Mouse (Mus musculus) heart, postnatal 25 days (tissue): ENCODE measurements around the gene Adamtsl5. TPM values are rescaled to one million over a fixed set of nuclear protein-coding genes. Genes with fewer than 3 reads are reported as not detected.
"Not testable (repeated sequence)": the region's sequence is repeated elsewhere in the genome, so short reads cannot be mapped to it uniquely, and the experiment has no call there.

Experiments used
- DNase-seq: peaks from one replicate; pipeline ENCODE4 v3.0.0; 2022; ENCODE audit warnings: low spot score
- intact Hi-C: fragments of 180-260 bp; cut with DNase I; formaldehyde crosslinking; loops from one replicate; pipeline ENCODE4 v1.15.1; 2025
- total RNA-seq, 2 experiments: library from RNA; stranded (reverse); gene quantifications; 2 replicates each; pipeline ENCODE4 v1.2.3; 2021

The Adamtsl5 gene
- total RNA-seq, 2 experiments from 2014 or later: 68.4 to 71.7 TPM

DNA sequence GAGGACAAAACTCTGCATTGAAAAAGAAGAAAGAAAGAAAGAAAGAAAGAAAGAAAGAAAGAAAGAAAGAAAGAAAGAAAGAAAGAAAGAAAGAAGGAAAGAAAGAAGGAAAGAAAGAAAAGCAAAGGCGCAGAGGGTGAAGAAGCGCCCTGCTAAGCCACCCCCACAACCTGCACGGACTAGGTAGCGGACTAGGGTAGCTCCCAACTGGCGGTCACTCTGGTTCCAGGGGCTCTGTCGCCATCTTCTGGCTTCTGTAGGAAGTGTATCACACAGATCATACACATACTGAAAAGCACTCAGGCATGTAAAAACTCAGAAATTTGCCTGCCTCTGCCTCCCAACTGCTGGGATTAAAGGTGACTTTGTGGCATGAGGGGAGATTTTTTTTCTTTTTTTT lies 25.9 kb upstream of the Adamtsl5 start:
- no peak for DNase-seq
- intact Hi-C loops: loop anchor here (1.0 to 10.0 kb wide), 3 partner anchors 33 to 199 kb away; partner anchors contain the start of genes 1600002K03Rik, Apc2 and Efna2

DNA sequence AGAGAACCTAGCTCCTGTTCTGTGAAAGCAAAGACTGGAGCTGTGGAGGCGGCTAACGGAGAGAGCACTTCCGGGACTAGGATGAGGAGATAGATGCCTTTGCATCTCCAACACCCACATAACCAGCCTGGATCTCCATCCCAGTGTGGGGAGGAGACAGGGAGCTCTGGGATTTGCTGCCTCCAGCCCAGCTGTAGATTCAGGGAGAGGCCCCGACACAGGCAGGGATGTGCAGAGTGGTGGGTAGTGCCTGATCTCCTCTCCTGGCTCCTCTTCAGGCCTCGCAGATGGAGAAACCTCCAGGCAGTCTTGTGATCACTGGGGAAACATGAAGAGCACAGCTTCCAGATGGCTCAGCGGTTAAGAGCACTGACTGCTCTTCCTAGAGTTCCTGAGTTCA lies 24.5 kb upstream of the Adamtsl5 start:
- intact Hi-C loops: loop anchor here (1.0 to 10.0 kb wide), 2 partner anchors 20 to 198 kb away; partner anchors contain the start of genes 1600002K03Rik and Efna2
- DNase-seq: no peak

DNA sequence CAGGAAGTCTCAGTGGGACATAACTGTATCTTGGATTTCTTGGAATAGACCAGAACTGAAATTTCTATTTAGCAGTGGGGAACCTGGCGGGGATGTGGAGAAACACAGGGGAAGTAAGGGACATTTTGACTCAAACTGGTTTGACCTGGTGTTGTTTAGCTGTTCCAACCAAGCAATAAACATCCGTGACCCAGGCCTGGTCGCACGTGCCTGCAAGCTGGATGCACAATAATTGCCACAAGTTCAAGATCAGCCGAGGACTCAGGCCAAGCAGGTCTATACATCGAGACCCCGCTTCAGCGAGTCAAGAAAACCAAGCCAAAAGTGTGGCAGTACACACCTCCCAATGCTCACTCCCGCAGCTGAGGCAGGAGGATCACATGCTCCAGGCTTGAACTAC lies 23.8 kb upstream of the Adamtsl5 start:
- intact Hi-C loops: loop anchor here (10.0 kb wide), 1 partner anchor 197 kb away; the partner anchor contains the start of genes 1600002K03Rik and Efna2
- no peak for DNase-seq

DNA sequence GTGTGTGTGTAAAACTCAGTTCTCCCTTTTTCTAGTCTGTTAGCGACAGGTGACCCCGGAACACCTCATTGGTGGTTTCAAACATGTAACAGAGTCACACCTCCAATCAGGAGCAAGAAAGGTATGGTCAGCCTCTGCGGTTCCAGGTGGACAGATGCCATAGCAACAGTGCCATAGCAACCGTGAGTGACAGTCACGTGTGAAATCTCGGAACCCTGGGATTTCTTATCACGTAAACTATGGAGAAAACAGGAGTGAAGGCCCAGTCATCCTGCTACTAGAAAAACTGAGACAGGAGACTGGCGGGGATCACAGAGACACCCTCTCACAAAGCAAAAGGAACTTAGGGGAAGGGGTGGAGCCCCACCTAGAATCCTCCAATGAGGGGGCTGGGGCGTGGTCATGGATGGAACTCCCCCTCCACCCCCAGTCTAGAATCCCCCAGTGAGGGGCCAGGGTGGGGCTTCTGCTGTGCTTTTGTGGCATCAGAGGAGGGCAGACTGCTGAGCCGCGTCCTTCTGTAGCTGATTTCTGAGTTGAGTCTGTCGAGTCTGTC lies 23.3 kb upstream of the Adamtsl5 start:
- intact Hi-C loops: loop anchor here (10.0 kb wide), 1 partner anchor 197 kb away; the partner anchor contains the start of genes 1600002K03Rik and Efna2

DNA sequence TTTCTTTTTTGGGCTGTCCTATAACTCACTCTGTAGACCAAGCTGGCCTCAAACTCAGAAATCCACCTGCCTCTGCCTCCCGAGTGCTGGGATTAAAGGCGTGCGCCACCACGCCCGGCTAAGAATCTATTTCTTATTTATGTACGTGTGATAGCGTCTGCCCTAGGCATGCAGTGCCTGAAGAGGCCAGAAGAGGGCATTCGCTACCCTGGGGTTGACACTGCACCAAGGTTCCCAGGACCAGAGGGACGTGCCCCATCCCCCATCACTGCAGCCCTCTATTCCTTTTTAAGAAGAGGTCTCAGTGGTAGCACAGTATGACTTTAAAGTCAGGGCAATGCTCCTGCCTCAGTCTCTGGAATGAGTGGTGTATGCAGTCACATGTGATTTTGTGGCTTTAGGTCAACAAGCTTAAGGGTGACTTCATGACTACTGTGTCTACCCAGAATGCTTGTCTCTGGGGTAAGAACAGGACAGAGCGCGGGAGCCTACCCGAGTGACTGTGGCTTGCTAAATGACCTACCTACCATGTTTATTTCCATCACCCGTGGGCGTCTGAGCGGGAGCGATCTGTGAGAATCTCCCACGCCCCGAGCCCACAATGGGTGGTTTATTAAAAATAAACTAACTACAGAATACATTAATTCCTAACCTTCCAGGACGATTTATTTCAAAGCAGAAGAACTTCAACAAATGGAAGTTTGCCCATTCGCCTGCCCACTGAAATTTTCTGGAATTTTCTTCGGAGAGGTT lies 22.0 kb upstream of the Adamtsl5 start:
- intact Hi-C loops: loop anchor here (10.0 kb wide), 1 partner anchor 195 kb away; the partner anchor contains the start of genes 1600002K03Rik and Efna2
- no peak for DNase-seq

More for the DNA sequence above, 23.3 kb upstream of the Adamtsl5 start:
- DNase-seq: no peak

DNA sequence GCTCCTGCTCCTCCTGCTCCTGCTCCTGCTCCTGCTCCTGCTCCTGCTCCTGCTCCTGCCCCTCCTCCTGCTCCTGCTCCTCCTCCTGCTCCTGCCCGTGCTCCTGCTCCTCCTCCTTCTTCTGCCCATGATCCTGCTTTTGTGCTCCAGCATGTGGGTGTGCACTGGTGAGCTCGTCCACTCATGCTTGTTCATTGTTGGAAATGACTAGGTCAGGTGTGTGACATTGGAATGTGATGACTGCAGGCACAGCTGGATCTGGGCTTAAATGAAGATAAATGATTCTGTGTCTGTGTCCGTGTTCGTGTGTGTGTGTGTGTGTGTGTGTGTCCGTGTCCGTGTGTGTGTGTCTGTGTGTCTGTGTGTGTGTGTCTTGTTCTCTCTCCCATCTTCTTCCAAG lies 20.2 kb upstream of the Adamtsl5 start:
- intact Hi-C loops: no loop called here
- DNase-seq: no peak

DNA sequence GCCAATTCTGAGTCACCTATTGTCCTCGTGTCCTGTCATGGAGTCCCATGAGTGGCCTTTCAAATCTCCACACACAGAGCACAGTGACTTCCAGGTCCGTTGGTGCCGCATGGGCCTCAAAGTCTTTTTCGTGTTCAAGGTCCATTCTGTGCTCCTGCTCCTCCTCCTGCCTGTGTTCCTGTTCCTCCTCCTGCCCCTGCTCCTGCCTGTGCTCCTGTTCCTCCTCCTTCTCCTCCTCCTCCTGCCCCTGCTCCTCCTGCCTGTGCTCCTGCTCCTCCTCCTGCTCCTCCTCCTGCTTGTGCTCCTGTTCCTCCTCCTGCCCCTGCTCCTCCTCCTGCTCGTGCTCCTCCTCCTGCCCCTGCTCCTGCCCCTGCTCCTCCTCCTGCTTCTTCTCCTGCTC lies 19.7 kb upstream of the Adamtsl5 start:
- intact Hi-C loops: no loop called here
- DNase-seq: no peak

DNA sequence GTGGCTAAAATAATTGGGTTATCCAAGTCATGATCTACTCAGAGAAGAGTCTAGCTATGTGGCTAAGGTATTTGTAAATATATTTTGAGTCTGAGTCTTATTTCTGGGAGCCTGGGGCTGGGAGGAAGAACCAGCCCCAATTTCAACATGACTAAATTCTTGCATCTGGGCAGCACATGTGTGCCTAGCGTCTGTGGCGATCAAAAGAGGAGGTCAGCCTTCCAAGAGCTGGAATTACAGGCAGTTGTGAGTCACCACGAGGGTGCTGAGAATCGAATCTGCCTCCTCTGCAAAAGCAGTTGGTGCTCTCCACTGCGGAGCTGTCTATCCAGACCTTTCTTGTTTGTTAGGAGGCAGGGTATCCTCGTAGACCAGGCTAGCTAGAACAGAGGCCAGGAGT lies 17.5 kb upstream of the Adamtsl5 start:
- DNase-seq: no peak
- intact Hi-C loops: no loop called here

DNA sequence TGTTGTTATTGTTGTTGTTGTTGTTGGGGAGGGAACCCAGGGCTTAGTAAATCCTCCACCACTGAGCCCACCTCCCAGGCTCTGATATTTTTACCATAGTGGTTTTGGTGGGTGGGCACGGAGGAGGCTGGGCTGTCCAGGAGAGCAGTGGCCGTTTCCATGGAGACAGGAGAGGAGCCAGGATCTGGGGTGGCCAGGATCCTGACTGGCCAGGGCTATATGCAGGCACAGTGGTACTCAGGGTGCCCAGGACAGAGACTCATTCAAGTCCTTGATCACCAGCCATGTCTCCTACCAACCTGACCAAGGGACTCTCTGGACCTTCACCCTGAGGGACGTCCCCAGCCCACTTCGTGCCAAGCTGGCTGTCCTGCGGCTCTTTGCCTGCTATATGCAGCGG lies 15.5 kb upstream of the Adamtsl5 start:
- intact Hi-C loops: no loop called here
- no peak for DNase-seq

DNA sequence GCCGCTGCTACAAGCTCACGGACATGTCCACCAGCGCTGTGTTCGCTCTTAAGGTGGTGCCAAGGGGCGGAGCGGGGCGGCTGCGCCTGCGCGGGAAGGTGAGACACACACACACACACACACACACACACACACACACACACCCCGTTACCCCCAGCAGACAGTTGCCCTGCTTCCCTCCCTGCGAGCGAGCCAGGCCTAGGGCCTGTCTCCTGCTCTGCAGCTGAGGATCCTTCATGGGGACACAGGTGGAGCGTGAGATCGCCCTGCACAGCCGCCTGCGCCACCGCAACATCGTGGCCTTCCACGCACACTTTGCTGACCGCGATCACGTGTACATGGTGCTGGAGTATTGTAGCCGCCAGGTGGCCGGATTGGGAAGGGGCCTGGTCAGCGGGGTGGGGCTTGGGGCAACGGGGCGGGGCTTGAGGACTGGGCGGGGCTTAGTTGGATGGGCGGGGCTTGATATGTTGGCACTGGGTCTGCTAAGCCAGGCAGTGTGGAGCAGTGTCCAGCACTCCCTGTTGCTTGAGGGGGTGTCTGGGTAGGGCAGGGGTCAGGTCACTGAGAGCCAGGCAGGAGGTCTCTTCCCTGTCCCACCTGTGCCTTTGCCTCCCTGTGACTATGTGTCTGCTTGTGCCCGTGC lies 9.9 kb upstream of the Adamtsl5 start:
- no peak for DNase-seq
- intact Hi-C loops: no loop called here

DNA sequence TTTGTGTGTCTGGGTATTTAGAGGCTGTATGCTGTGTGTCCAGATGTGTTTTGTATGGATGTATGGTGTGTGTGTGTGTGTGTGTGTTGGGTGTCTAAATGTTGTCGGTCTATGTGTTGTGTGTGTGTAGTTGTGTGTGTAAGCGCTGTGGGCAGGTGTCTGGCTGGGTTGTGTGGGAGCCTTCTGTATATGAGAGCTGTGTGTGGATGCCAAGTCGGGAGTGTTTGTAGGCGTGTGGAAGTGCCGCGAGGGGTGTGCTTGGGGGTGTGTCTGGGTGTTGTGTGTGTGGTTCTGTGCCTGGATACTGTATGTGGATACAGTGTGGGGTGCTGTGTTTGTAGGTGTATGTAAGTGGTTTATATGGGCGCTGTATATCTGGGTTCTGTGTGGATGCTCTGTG lies 9.1 kb upstream of the Adamtsl5 start:
- DNase-seq: no peak
- intact Hi-C loops: no loop called here

DNA sequence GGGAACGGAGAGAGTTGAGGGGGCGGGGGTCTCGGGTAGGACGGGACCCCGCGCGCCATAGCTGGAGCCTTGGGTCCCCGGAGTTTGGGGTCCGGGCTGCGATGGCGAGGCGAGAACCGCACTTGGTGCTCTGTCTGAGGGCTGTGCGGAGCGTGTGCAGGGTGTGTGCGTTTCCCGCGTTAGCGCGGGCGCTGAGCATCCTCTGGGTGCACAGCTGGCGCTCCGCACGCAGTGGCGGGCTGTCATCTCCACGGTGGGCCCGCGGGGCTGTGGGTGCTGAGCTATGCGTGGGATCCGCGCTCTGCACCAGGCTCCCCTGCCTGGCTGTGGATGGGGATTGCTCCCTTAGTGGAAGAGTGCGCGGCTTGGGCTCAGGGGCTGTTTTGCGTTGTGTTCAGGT lies 8.5 kb upstream of the Adamtsl5 start:
- no peak for DNase-seq
- intact Hi-C loops: no loop called here

DNA sequence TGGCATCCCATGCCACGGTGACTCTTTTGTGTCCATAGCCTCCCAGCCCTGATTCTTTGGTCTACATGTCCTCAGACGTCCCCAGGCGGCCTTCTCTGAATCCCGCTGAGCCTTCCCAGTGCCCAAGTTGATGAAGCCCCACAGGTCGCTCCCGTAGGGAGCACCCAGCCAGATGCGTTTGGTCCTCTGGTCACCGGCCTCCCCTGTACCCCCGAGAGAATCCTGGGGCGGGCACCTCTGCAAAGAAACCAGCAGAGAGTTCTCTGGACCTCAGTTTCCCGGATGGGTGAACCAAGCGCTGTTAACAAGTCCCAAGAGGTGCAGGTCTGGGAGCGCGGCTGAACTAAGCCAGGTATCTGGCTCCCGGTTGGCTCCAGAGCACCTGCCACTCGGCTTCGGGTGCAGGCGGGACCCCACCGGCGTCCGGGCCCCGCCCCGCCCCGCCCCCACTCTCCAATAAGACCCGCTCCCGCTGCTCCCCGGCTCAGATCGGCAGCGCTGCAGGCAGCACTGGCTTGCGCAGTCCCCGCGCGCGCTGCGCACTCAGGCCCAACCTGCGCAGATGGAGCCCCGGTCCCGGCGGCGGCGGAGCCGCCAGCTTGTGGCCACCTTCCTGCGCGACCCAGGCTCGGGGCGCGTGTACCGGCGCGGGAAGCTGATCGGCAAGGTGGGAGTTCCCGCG lies 7.9 kb upstream of the Adamtsl5 start, which contains the start of gene Plk5:
TSS of gene Plk5 (plus strand) at position 459 of the 682 bp plus-strand sequence.
- DNase-seq: no peak
- intact Hi-C loops: no loop called here

DNA sequence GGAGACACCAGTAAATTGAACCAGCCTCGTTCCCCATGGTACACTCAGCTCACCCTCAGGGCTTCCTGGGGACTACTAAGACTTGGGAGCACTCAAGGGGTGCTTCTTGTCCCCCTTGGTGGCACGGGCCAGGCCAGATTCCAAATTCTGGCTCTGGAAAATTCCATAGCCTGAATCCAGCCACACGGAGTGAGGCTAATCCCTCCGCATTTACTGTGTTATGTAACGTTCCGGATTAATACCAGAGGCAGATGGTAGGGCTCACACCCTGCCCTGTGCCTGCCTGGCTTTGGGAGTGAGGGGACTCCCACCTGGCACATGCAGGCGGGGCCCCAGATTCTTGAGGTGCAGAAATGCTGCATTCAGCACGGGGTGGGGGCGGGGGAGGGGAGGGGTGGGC lies 7.2 kb upstream of the Adamtsl5 start:
- DNase-seq: no peak
- intact Hi-C loops: no loop called here

DNA sequence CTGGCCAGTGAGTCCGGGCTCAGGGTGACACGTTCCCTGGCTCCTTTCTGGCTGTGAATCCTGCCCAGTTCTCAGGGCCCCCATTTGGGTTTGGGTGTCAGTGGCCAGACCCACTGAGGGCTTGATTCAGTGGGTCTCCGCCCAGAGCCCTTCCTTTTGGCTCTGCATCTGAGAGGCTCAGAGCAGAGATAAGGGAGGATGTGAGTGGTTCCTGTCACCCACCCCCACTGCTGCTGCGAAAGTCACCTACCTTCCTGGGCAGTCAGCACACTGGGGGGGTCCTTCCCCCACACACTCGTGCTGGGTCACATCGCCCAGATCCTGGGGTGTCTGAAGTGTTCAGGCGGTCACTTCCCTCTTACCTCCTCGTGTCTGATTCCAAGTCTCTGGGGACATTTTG lies 4.5 kb upstream of the Adamtsl5 start:
- intact Hi-C loops: loop anchor here (1.0 kb wide), 1 partner anchor 21 kb away; no protein-coding TSS in a partner anchor
- no peak for DNase-seq

DNA sequence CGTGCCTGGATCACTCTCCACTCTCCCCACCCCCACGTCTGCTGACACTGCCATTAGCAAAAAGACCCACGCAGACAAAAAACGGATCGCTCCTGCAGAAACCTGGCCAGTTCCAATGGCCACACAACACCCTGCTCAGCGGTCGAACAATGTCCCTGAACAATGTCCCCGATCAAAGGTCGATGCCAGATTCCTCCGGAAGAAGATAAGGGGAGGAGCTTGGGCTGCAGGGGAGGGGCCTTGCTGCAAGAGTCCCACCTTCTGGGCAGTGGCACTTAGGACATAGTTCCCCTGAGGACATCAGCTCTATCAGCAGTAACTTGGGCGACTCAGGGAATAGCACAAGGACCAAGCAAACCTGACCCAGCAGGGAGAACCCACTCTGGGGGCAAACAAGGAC lies 3.7 kb upstream of the Adamtsl5 start:
- intact Hi-C loops: loop anchor here (1.0 kb wide), 1 partner anchor 21 kb away; no protein-coding TSS in a partner anchor
- no peak for DNase-seq

DNA sequence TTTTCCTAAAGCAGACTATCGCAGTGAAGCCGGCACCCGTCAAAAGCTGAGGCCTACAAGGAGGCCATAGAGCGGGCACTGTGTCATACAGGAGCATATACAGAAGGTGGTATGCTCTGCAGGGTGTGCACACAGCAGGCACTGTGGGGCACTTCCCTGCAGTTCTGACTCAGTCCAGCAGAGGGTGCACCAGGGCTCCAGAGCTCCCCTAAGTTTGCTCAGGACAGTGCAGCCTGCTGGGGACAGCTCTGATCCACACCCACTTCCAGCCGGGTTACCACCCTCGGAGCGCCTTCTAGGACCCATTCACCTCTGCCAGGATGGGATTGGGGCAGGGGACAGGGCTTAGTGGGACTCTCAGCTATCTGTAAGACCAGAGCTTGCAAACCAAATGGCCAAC lies 2.1 kb upstream of the Adamtsl5 start:
- peak; percentile 52 for DNase-seq
- intact Hi-C loops: no loop called here

DNA sequence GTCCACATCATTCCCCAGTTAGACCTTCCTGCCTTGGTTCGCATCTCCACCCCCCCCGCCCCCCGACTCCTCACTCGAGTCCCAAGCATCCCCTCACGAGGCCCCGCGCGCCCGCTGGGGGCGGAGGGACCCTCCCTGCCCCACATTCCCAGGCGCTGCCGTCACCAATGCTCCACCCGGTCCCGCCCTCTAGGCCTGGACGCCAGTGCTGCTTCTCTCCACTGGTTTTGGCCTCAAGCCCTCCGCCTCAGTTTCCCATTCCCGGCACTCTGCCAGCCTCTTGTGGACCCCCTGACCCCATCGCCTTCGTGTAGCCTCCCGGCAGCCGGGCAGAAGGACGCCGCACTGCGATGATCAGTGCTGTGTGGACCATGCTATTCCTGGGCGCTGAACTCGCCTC lies 769 bp upstream of the Adamtsl5 start:
- DNase-seq: no peak
- intact Hi-C loops: loop anchor here (2.0 kb wide), 1 partner anchor 54 kb away; the partner anchor contains the start of gene Apc2

DNA sequence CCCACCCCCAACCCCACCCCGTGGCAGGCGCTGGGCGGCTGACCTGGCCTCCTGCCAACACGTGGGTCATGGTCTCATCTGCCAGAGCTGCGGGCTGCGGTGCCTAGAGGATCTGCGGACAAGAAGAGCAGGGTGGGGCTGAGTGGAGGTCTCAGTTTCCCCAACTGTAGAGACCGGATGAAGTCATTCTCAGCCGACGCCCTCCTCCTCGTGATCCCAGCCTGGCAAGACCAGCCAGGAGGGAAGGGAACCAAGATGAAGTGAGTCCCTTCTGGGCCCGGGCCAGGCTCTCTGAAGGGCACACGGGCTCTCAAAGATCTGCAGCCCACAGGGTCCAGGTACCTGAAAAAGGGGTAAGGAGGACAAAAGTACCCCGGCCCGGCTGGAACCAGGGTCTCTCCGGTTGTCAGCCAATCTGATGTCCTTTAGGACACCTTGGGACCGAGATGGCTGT lies 671 bp downstream of the Adamtsl5 start:
- intact Hi-C loops: no loop called here
- no peak for DNase-seq

DNA sequence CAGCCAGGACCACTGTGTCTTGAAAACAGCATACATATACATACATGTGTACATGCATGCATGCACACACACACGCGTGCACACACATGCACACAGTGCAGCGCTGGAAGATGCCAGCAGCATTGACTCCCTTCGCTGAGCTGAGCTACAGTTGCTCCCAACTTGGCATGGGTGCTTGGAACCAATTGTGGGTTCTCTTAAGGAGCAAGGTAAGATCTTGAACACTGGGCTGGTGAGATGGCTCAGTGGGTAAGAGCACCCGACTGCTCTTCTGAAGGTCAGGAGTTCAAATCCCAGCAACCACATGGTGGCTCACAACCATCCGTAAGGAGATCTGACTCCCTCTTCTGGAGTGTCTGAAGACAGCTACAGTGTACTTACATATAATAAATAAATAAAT lies 2.3 kb downstream of the Adamtsl5 start:
- intact Hi-C loops, DNase-seq: not testable (repeated sequence)
